Mouse (Mus musculus): ENCODE data around the gene Tspoap1. TPM values are rescaled to one million over a fixed set of nuclear protein-coding genes. Genes with fewer than 3 reads are reported as not detected.

Gene Tspoap1
- total RNA-seq, 2 experiments from 2014 or later, result 0.13 TPM; not detected in 1

- intact Hi-C loops (cut with DNase I), result no loop called here
- no peak for DNase-seq
Measured at GRCm38 (mm10) chr11:87758161-87758911, 2.0 kb upstream of the Tspoap1 start.

- intact Hi-C loops (cut with DNase I), result no loop called here
Measured at GRCm38 (mm10) chr11:87758957-87759608, 1.3 kb upstream of the Tspoap1 start.

GRCm38 (mm10) chr11:87759609-87760005 is 734 bp upstream of the Tspoap1 start:
- intact Hi-C loops (cut with DNase I), result no loop called here
- DNase-seq, result no peak

More at GRCm38 (mm10) chr11:87758957-87759608, 1.3 kb upstream of the Tspoap1 start:
- DNase-seq, result no peak

GRCm38 (mm10) chr11:87761181-87761721 is 910 bp downstream of the Tspoap1 start:
- intact Hi-C loops (cut with DNase I), result no loop called here
- DNase-seq, result no peak

- no peak for DNase-seq
- intact Hi-C loops (cut with DNase I), result no loop called here
Measured at GRCm38 (mm10) chr11:87761806-87762701, 1.7 kb downstream of the Tspoap1 start.

- intact Hi-C loops (cut with DNase I), result no loop called here
- DNase-seq, result no peak
Measured at GRCm38 (mm10) chr11:87762702-87763385, 2.5 kb downstream of the Tspoap1 start.

- intact Hi-C loops (cut with DNase I), result no loop called here
- no peak for DNase-seq
Measured at GRCm38 (mm10) chr11:87763511-87763987, 3.2 kb downstream of the Tspoap1 start.

- intact Hi-C loops (cut with DNase I), result no loop called here
- no peak for DNase-seq
Measured at GRCm38 (mm10) chr11:87763988-87764876, 3.9 kb downstream of the Tspoap1 start.

GRCm38 (mm10) chr11:87768745-87769144 is 8.4 kb downstream of the Tspoap1 start:
- intact Hi-C loops (cut with DNase I), result no loop called here
- no peak for DNase-seq

- DNase-seq, result peak in 1 of 2 experiments; percentile 34
- intact Hi-C loops (cut with DNase I), result loop anchor here (2.0 to 10.0 kb wide), 2 partner anchors 108 to 556 kb away; partner anchors contain the start of gene Rnf43
Measured at GRCm38 (mm10) chr11:87770989-87771388, 10.6 kb downstream of the Tspoap1 start.

- no peak for DNase-seq
- intact Hi-C loops (cut with DNase I), result loop anchor here (10.0 kb wide), 1 partner anchor 558 kb away; no protein-coding TSS in a partner anchor
Measured at GRCm38 (mm10) chr11:87772354-87772753, 12.0 kb downstream of the Tspoap1 start.

GRCm38 (mm10) chr11:87778100-87778765 is 17.9 kb downstream of the Tspoap1 start:
- DNase-seq, result no peak
- intact Hi-C loops (cut with DNase I), result loop anchor here (10.0 kb wide), 1 partner anchor 563 kb away; no protein-coding TSS in a partner anchor

GRCm38 (mm10) chr11:87778915-87779314 is 18.6 kb downstream of the Tspoap1 start:
- no peak for DNase-seq
- intact Hi-C loops (cut with DNase I), result loop anchor here (10.0 kb wide), 1 partner anchor 564 kb away; no protein-coding TSS in a partner anchor

- intact Hi-C loops (cut with DNase I), result loop anchor here (10.0 kb wide), 1 partner anchor 565 kb away; no protein-coding TSS in a partner anchor
- no peak for DNase-seq
Measured at GRCm38 (mm10) chr11:87779392-87779791, 19.1 kb downstream of the Tspoap1 start.

- intact Hi-C loops (cut with DNase I), result no loop called here
Measured at GRCm38 (mm10) chr11:87780130-87780529, 19.8 kb downstream of the Tspoap1 start.

GRCm38 (mm10) chr11:87790088-87790487 is 29.7 kb downstream of the Tspoap1 start:
- intact Hi-C loops (cut with DNase I), result no loop called here

More at GRCm38 (mm10) chr11:87780130-87780529, 19.8 kb downstream of the Tspoap1 start:
- no peak for DNase-seq

GRCm38 (mm10) chr11:87793460-87793859 is 33.1 kb downstream of the Tspoap1 start, which contains the start of gene Mpo:
TSS of gene Mpo (plus strand) at chr11:87793581.
- intact Hi-C loops (cut with DNase I), result no loop called here
- DNase-seq, result no peak

More at GRCm38 (mm10) chr11:87790088-87790487, 29.7 kb downstream of the Tspoap1 start:
- no peak for DNase-seq
